ENCODE assay signal across 9 mouse cellular contexts in genomic region chr5:122986091-122986493, GRCm38 (mm10). TPM values are rescaled to one million over a fixed set of nuclear protein-coding genes. Genes with fewer than 3 reads are reported as not detected.
DNase-seq lines count a peak whose midpoint lies in the region; ATAC-seq and TF ChIP-seq lines count a peak whose summit lies in the region.
"Had no signal": no experiment of that assay in that cellular context is flagged by ENCODE, and none has a peak within 500 bp of the region (broad histone marks: within the 10 kb centered on the region; RNA-seq: fewer than 3 reads in every experiment).

No protein-coding gene starts in this region.

- peak overlapping the region; percentile 17; the same call in 1 of the 2 replicates for H3K4me3 ChIP-seq in kidney, embryonic 15.5 days (replicated peaks)
- H3K4me3 ChIP-seq in ES-E14 (ENCODE audit: insufficient read depth in 1 of 2, low read depth in 1 of 2, low read length in 2 of 2, poor library complexity in 1 of 2, severe bottlenecking in 1 of 2), result 0 out of 4 replicates have a peak overlapping the region, but pooled peaks have one; percentile 6
- no peak overlapping the region for H3K4me3 ChIP-seq in forebrain, embryonic 12.5 days (replicated peaks)
- H3K4me3 ChIP-seq in midbrain, embryonic 13.5 days (replicated peaks), result no peak overlapping the region

- peak overlapping the region; percentile 66; the same call in 1 of the 2 replicates for H3K9ac ChIP-seq in kidney, embryonic 15.5 days
- peak overlapping the region; percentile 2; the same call in 1 of the 2 replicates for H3K9ac ChIP-seq in ES-E14 (ENCODE audit: insufficient read depth, low read depth, low read length, poor library complexity, severe bottlenecking)
- peak overlapping the region; percentile 12; the same call in 1 of the 2 replicates for H3K9ac ChIP-seq in forebrain, embryonic 12.5 days
- 0 out of 2 replicates have a peak overlapping the region, but pooled peaks have one; percentile 10 for H3K9ac ChIP-seq in midbrain, embryonic 13.5 days (replicated peaks)

- peak overlapping the region; percentile 97 for H3K4me2 ChIP-seq in kidney, embryonic 15.5 days
- H3K4me2 ChIP-seq in forebrain, embryonic 12.5 days, result peak overlapping the region; percentile 33
- H3K4me2 ChIP-seq in midbrain, embryonic 13.5 days (replicated peaks), result peak overlapping the region; percentile 99

- H3K27me3 ChIP-seq in kidney, embryonic 15.5 days, result no peaks in the 10 kb centered on the region
- no peaks in the 10 kb centered on the region; the same call in 1 of the 2 replicates for H3K27me3 ChIP-seq in forebrain, embryonic 12.5 days
- 0 out of 2 replicates have a peak, but pooled peaks cover 2% of the 10 kb centered on the region for H3K27me3 ChIP-seq in midbrain, embryonic 13.5 days

- in situ Hi-C loops in ES-E14 (cut with MboI; ENCODE audit: low sequenced_read_pairs in 2 of 2, unreplicated experiment in 2 of 2), result no loop called here

- intact Hi-C loops in left cerebral cortex, postnatal 4 days (cut with DNase I), result no loop called here

- no peak for DNase-seq in kidney, adult 9 months
- no peak for DNase-seq in ES-E14 (ENCODE audit: low read depth, low spot score)
- no peak for DNase-seq in adrenal gland, adult (ENCODE audit: inconsistent age in 2 of 2, low spot score in 1 of 2)
- DNase-seq in left cerebral cortex, postnatal 4 days, result no peak
- DNase-seq: thymus, adult 2 months had no signal

- no peak for ATAC-seq in kidney, embryonic 15.5 days (replicated peaks; ENCODE audit: low FRiP score)
- no peak for ATAC-seq in forebrain, embryonic 12.5 days (ENCODE audit: low FRiP score)
- no peak for ATAC-seq in midbrain, embryonic 13.5 days
- no peak for ATAC-seq in monocyte, adult 5-6 weeks (replicated peaks; ENCODE audit: insufficient number of reproducible peaks, low FRiP score, low TSS enrichment, poor library complexity, severe bottlenecking)

- peak overlapping the region; percentile 95 for H3K27ac ChIP-seq in kidney, embryonic 15.5 days
- H3K27ac ChIP-seq in ES-E14 (ENCODE audit: insufficient read depth, low read depth, low read length, poor library complexity, severe bottlenecking), result no peak overlapping the region; the same call in 1 of the 2 replicates
- 0 out of 2 replicates have a peak overlapping the region, but pooled peaks have one; percentile 22 for H3K27ac ChIP-seq in forebrain, embryonic 12.5 days
- H3K27ac ChIP-seq in midbrain, embryonic 13.5 days, result peak overlapping the region; percentile 51

- H3K36me3 ChIP-seq in kidney, embryonic 15.5 days, result peaks cover 25% of the 10 kb centered on the region
- peaks cover 16% of the 10 kb centered on the region; the same call in 1 of the 2 replicates for H3K36me3 ChIP-seq in ES-E14 (ENCODE audit: control insufficient read depth, insufficient read depth, low read length, poor library complexity, severe bottlenecking)
- 0 out of 2 replicates have a peak, but pooled peaks cover 15% of the 10 kb centered on the region for H3K36me3 ChIP-seq in forebrain, embryonic 12.5 days (replicated peaks)
- H3K36me3 ChIP-seq in midbrain, embryonic 13.5 days, result peaks cover 2% of the 10 kb centered on the region; the same call in 1 of the 2 replicates

- H3K4me1 ChIP-seq in kidney, embryonic 15.5 days, result peaks cover 59% of the 10 kb centered on the region
- H3K4me1 ChIP-seq in ES-E14 (ENCODE audit: control insufficient read depth in 2 of 2, insufficient read depth in 2 of 2, low read length in 2 of 2, poor library complexity in 1 of 2), result peaks cover 10% of the 10 kb centered on the region in 2 experiments
- H3K4me1 ChIP-seq in forebrain, embryonic 12.5 days, result peaks cover 54% of the 10 kb centered on the region
- peaks cover 55% of the 10 kb centered on the region for H3K4me1 ChIP-seq in midbrain, embryonic 13.5 days (replicated peaks)

- WGBS in kidney, embryonic 15.5 days, result 33% methylated on average over 8 of the region's 8 CpGs
- WGBS in forebrain, embryonic 12.5 days, result 19% methylated on average over 8 of the region's 8 CpGs
- WGBS in midbrain, embryonic 13.5 days, result 14% methylated on average over 8 of the region's 8 CpGs

- no peaks in the 10 kb centered on the region for H3K9me3 ChIP-seq in kidney, embryonic 15.5 days (replicated peaks)
- no peaks in the 10 kb centered on the region for H3K9me3 ChIP-seq in ES-E14 (ENCODE audit: control insufficient read depth, insufficient read depth, low read depth, low read length)
- no peaks in the 10 kb centered on the region for H3K9me3 ChIP-seq in forebrain, embryonic 12.5 days
- no peaks in the 10 kb centered on the region for H3K9me3 ChIP-seq in midbrain, embryonic 13.5 days

TF ChIP-seq in ES-E14, 5 proteins besides CTCF, POLR2A, EP300 and RAD21:
- TF ChIP-seq MAFK (IDR thresholded peaks at IDR 0.05; ENCODE audit: insufficient read depth, low read depth, low read length) (no peak), CHD2 (IDR thresholded peaks at IDR 0.05; ENCODE audit: low read depth, low read length) (no peak), HCFC1 (IDR thresholded peaks at IDR 0.05; ENCODE audit: borderline replicate concordance, insufficient read depth, low read length) (no peak), ZC3H11A (IDR thresholded peaks at IDR 0.05; ENCODE audit: borderline replicate concordance, low read depth, low read length) (no peak), ZNF384 (IDR thresholded peaks at IDR 0.05; ENCODE audit: low read depth, low read length) (no peak)
TF ChIP-seq in ES-E14: peak in this region for 0.

RNA-seq across cellular contexts. Expression of gene Kdm2b, which starts 3.5 kb away (rescaled TPM):
- polyA plus RNA-seq in kidney, embryonic 15.5 days (2015; fragmentation: Nextera tagmentation; extraction: Ambion mirVana), result 92.2 and 96.8 TPM in 2 replicates
- total RNA-seq in ES-E14 (2012; rRNA removed), result 66.1 and 68.6 TPM in 2 replicates
- polyA plus RNA-seq in forebrain, embryonic 12.5 days (2016; fragmentation: Nextera tagmentation; extraction: Ambion mirVana), result 108 and 118 TPM in 2 replicates
- 116 and 117 TPM in 2 replicates for polyA plus RNA-seq in midbrain, embryonic 13.5 days (2015; fragmentation: Nextera tagmentation; extraction: Ambion mirVana)
- 24.1 to 26.8 TPM (median 25.5 TPM) in 3 replicates for total RNA-seq in monocyte, adult 5-6 weeks (2017)
- 100 to 1,000 TPM; 140 to 144 TPM for total RNA-seq in left cerebral cortex, postnatal 4 days (2021)

RNA-seq across cellular contexts. Expression of gene Orai1, which starts 28.8 kb away (rescaled TPM):
- polyA plus RNA-seq in kidney, embryonic 15.5 days (2015; fragmentation: Nextera tagmentation; extraction: Ambion mirVana), result 17.5 and 18.5 TPM in 2 replicates
- 20.0 and 33.4 TPM in 2 replicates for total RNA-seq in ES-E14 (2012; rRNA removed)
- polyA plus RNA-seq in forebrain, embryonic 12.5 days (2016; fragmentation: Nextera tagmentation; extraction: Ambion mirVana), result 10.4 and 11.4 TPM in 2 replicates
- polyA plus RNA-seq in midbrain, embryonic 13.5 days (2015; fragmentation: Nextera tagmentation; extraction: Ambion mirVana), result 8.6 and 10.5 TPM in 2 replicates
- 14.6 to 21.8 TPM (median 17.2 TPM) in 3 replicates for total RNA-seq in monocyte, adult 5-6 weeks (2017)
- 10 to 100 TPM; 13.2 to 14.2 TPM for total RNA-seq in left cerebral cortex, postnatal 4 days (2021)

Comparison
In these comparisons a context has a peak if more than half of its experiments do, and no peak if none do; other contexts are left out.
1. H3K4me2 ChIP-seq: peak in every context shown above with its lines; median percentile 99 in midbrain, embryonic 13.5 days; 97 in kidney, embryonic 15.5 days; 33 in forebrain, embryonic 12.5 days.
2. H3K4me3 ChIP-seq: peak in kidney, embryonic 15.5 days (single experiment) and ES-E14 (2 of 2); none in forebrain, embryonic 12.5 days (single experiment) and midbrain, embryonic 13.5 days (single experiment).
3. H3K9ac ChIP-seq: peak in every context shown above with its lines; median percentile 66 in kidney, embryonic 15.5 days; 12 in forebrain, embryonic 12.5 days; 10 in midbrain, embryonic 13.5 days; 2 in ES-E14.